Mouse (Mus musculus): Measurements from ENCODE around the gene Ckb. TPM values are rescaled to one million over a fixed set of nuclear protein-coding genes. Genes with fewer than 3 reads are reported as not detected.
"Not testable (repeated sequence)": the region's sequence is repeated elsewhere in the genome, so short reads cannot be mapped to it uniquely, and the experiment has no call there.

Gene Ckb
- polyA plus RNA-seq (2014; fragmentation: Nextera tagmentation; extraction: Ambion mirVana) = 548 and 555 TPM in 2 replicates

- H3K4me2 ChIP-seq (replicated peaks; ENCODE audit: low read depth, low read length) = peak within 1 kb of the TSS; percentile 93
- H3K4me3 ChIP-seq (ENCODE audit: low read depth, low read length) = peak within 1 kb of the TSS; percentile 53
- H3K27me3 ChIP-seq (ENCODE audit: control insufficient read depth, insufficient read depth, low read length) = 0 out of 2 replicates have a peak, but pooled peaks cover 6% of the 10 kb centered on the region
- no peaks in the 10 kb centered on the region for H3K9me3 ChIP-seq (ENCODE audit: control insufficient read depth, low read depth, low read length)
- peaks cover 25% of the 10 kb centered on the region; the same call in 1 of the 2 replicates for H3K4me1 ChIP-seq (ENCODE audit: control insufficient read depth, insufficient read depth, low read length)
- H3K27ac ChIP-seq (ENCODE audit: low read length) = 0 out of 2 replicates have a peak within 1 kb of the TSS, but pooled peaks have one; percentile 2
- WGBS = under 1% methylated on average over 31 of the region's 31 CpGs
- H3K36me3 ChIP-seq (ENCODE audit: control insufficient read depth, insufficient read depth, low read length) = no peaks in the 10 kb centered on the region
- peak; percentile 57; the same call in 1 of the 2 replicates for ATAC-seq (ENCODE audit: insufficient number of reproducible peaks, insufficient read depth, low FRiP score, low read depth)
- H3K9ac ChIP-seq (replicated peaks; ENCODE audit: low read depth, low read length) = peak within 1 kb of the TSS; percentile 67
Measured at GRCm38 (mm10) chr12:111672176-111672575, at the start of gene Ckb. Ckb (minus strand) TSS chr12:111672338.

DNA sequence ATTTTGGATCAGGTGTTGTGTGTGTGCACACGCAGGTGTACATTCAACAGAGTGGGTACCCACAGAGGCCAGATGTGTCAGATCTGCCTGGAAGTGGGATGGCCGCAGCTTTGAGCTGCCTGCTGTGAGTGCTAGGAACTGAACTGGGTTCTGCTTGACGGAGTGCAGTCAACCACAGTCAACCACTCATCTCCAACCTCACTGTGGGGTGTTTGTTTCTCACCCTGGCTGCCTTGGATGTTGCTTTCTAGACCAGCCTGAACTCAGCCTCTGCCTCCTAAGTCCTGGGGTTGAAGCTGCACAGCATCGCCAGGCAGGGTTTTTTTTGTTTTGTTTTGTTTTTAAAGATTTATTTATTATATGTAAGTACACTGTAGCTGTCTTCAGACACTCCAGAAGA is 48.1 kb upstream of the Ckb start:
- Histone ChIP-seq H3K4me2 (replicated peaks; ENCODE audit: low read depth, low read length) (no peak overlapping the region), H3K36me3 (ENCODE audit: control insufficient read depth, insufficient read depth, low read length) (peaks cover 13% of the 10 kb centered on the region; the same call in 1 of the 2 replicates), H3K4me1 (ENCODE audit: control insufficient read depth, insufficient read depth, low read length) (no peaks in the 10 kb centered on the region), H3K4me3 (ENCODE audit: low read depth, low read length) (no peak overlapping the region), H3K9ac (replicated peaks; ENCODE audit: low read depth, low read length) (no peak overlapping the region), H3K27me3 (ENCODE audit: control insufficient read depth, insufficient read depth, low read length) (no peaks in the 10 kb centered on the region), H3K27ac (ENCODE audit: low read length) (no peak overlapping the region), H3K9me3 (ENCODE audit: control insufficient read depth, low read depth, low read length) (no peaks in the 10 kb centered on the region)
- WGBS = 90% methylated on average over 4 of the region's 4 CpGs
- no peak for ATAC-seq (ENCODE audit: insufficient number of reproducible peaks, insufficient read depth, low FRiP score, low read depth)

GRCm38 (mm10) chr12:111718656-111719055 is 46.5 kb upstream of the Ckb start:
- H3K9me3 ChIP-seq (ENCODE audit: control insufficient read depth, low read depth, low read length) = no peaks in the 10 kb centered on the region
- H3K27me3 ChIP-seq (ENCODE audit: control insufficient read depth, insufficient read depth, low read length) = no peaks in the 10 kb centered on the region
- WGBS = 52% methylated on average over 8 of the region's 8 CpGs
- no peak overlapping the region for H3K27ac ChIP-seq (ENCODE audit: low read length)
- H3K4me3 ChIP-seq (ENCODE audit: low read depth, low read length) = no peak overlapping the region
- no peak overlapping the region for H3K4me2 ChIP-seq (replicated peaks; ENCODE audit: low read depth, low read length)
- no peaks in the 10 kb centered on the region; the same call in 1 of the 2 replicates for H3K4me1 ChIP-seq (ENCODE audit: control insufficient read depth, insufficient read depth, low read length)
- no peak overlapping the region for H3K9ac ChIP-seq (replicated peaks; ENCODE audit: low read depth, low read length)
- H3K36me3 ChIP-seq (ENCODE audit: control insufficient read depth, insufficient read depth, low read length) = peaks cover 3% of the 10 kb centered on the region; the same call in 1 of the 2 replicates
- ATAC-seq (ENCODE audit: insufficient number of reproducible peaks, insufficient read depth, low FRiP score, low read depth) = no peak

DNA sequence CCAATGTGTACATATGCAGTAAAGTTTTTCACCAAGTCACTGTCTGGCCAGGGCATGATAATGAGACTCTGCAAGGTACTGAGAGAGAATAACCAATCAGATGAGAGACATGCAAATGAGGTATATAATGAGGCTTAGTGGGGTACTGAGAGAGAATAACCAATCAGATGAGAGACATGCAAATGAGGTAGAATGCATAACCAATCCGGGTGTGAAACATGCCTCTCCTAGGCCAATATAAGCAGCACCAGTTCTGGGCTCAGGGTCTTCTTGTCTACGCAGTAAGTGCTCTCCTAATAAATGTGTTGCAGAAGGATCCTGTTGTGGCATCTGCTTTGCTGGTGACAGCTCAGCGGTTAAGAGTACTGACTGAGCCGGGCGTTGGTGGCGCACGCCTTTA is 44.4 kb upstream of the Ckb start:
- H3K4me3 ChIP-seq (ENCODE audit: low read depth, low read length) = no peak overlapping the region
- no peaks in the 10 kb centered on the region for H3K36me3 ChIP-seq (ENCODE audit: control insufficient read depth, insufficient read depth, low read length)
- no peaks in the 10 kb centered on the region for H3K9me3 ChIP-seq (ENCODE audit: control insufficient read depth, low read depth, low read length)
- no peak overlapping the region for H3K9ac ChIP-seq (replicated peaks; ENCODE audit: low read depth, low read length)
- no peak overlapping the region for H3K27ac ChIP-seq (ENCODE audit: low read length)
- H3K4me1 ChIP-seq (ENCODE audit: control insufficient read depth, insufficient read depth, low read length) = peaks cover 6% of the 10 kb centered on the region; the same call in 1 of the 2 replicates
- no peaks in the 10 kb centered on the region for H3K27me3 ChIP-seq (ENCODE audit: control insufficient read depth, insufficient read depth, low read length)
- WGBS = 93% methylated on average over 7 of the region's 7 CpGs
- no peak overlapping the region for H3K4me2 ChIP-seq (replicated peaks; ENCODE audit: low read depth, low read length)
- ATAC-seq (ENCODE audit: insufficient number of reproducible peaks, insufficient read depth, low FRiP score, low read depth) = no peak

- WGBS = 74% methylated on average over 6 of the region's 6 CpGs
- peak overlapping the region; percentile 99 for H3K4me3 ChIP-seq (ENCODE audit: low read depth, low read length)
- not testable (repeated sequence) for H3K9me3 ChIP-seq (ENCODE audit: control insufficient read depth, low read depth, low read length); H3K9ac ChIP-seq (replicated peaks; ENCODE audit: low read depth, low read length); H3K4me1 ChIP-seq (ENCODE audit: control insufficient read depth, insufficient read depth, low read length); ATAC-seq (ENCODE audit: insufficient number of reproducible peaks, insufficient read depth, low FRiP score, low read depth); H3K27me3 ChIP-seq (ENCODE audit: control insufficient read depth, insufficient read depth, low read length); H3K27ac ChIP-seq (ENCODE audit: low read length)
- peaks cover 20% of the 10 kb centered on the region for H3K36me3 ChIP-seq (ENCODE audit: control insufficient read depth, insufficient read depth, low read length)
- peak overlapping the region; percentile 42 for H3K4me2 ChIP-seq (replicated peaks; ENCODE audit: low read depth, low read length)
Measured at GRCm38 (mm10) chr12:111713880-111714279, 41.7 kb upstream of the Ckb start.

- Histone ChIP-seq H3K9ac (replicated peaks; ENCODE audit: low read depth, low read length) (peak within 1 kb of the TSS; percentile 93), H3K27ac (ENCODE audit: low read length) (peak within 1 kb of the TSS; percentile 72), H3K4me3 (ENCODE audit: low read depth, low read length) (peak within 1 kb of the TSS; percentile 99), H3K4me1 (ENCODE audit: control insufficient read depth, insufficient read depth, low read length) (peaks cover 9% of the 10 kb centered on the region; the same call in 1 of the 2 replicates), H3K4me2 (replicated peaks; ENCODE audit: low read depth, low read length) (peak within 1 kb of the TSS; percentile 70), H3K27me3 (ENCODE audit: control insufficient read depth, insufficient read depth, low read length) (no peaks in the 10 kb centered on the region), H3K36me3 (ENCODE audit: control insufficient read depth, insufficient read depth, low read length) (peaks cover 24% of the 10 kb centered on the region), H3K9me3 (ENCODE audit: control insufficient read depth, low read depth, low read length) (no peaks in the 10 kb centered on the region)
- ATAC-seq (ENCODE audit: insufficient number of reproducible peaks, insufficient read depth, low FRiP score, low read depth) = peak; percentile 93
- WGBS = under 1% methylated on average over 84 of the region's 86 CpGs
Measured at GRCm38 (mm10) chr12:111713004-111713651, 41.0 kb upstream of the Ckb start, which contains the start of the genes Bag5 and Apopt1. Bag5 (minus strand) TSS chr12:111713257. Apopt1 (plus strand) TSS chr12:111713261.

GRCm38 (mm10) chr12:111712476-111712875 is 40.3 kb upstream of the Ckb start:
- Histone ChIP-seq H3K4me1 (ENCODE audit: control insufficient read depth, insufficient read depth, low read length) (peaks cover 9% of the 10 kb centered on the region; the same call in 1 of the 2 replicates), H3K36me3 (ENCODE audit: control insufficient read depth, insufficient read depth, low read length) (peaks cover 24% of the 10 kb centered on the region), H3K4me2 (replicated peaks; ENCODE audit: low read depth, low read length) (peak overlapping the region; percentile 70), H3K27ac (ENCODE audit: low read length) (peak overlapping the region; percentile 72), H3K9me3 (ENCODE audit: control insufficient read depth, low read depth, low read length) (no peaks in the 10 kb centered on the region), H3K9ac (replicated peaks; ENCODE audit: low read depth, low read length) (peak overlapping the region; percentile 93), H3K4me3 (ENCODE audit: low read depth, low read length) (peak overlapping the region; percentile 99), H3K27me3 (ENCODE audit: control insufficient read depth, insufficient read depth, low read length) (no peaks in the 10 kb centered on the region)
- ATAC-seq (ENCODE audit: insufficient number of reproducible peaks, insufficient read depth, low FRiP score, low read depth) = no peak
- WGBS = under 1% methylated on average over 30 of the region's 33 CpGs

DNA sequence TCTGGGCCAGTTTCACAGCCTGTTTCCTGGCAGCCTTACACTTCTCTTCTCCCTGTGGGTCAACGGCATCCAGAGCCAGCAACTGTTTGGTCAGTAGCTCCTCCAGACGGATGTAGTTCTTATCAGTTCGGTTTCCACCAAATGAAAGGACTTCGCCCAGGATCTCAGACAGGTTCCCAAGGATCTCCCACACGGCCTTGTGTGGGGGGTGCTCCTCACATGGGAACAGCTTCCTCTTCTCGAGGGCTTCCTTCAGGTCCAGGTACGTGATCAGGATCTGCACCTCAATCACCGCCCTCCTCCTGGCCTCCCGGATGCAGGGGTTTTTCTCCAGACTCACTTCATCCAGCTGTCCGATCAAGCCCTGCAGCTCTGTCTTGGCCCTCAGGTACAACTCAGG is 38.0 kb upstream of the Ckb start:
- Histone ChIP-seq H3K9ac (replicated peaks; ENCODE audit: low read depth, low read length) (no peak overlapping the region), H3K36me3 (ENCODE audit: control insufficient read depth, insufficient read depth, low read length) (peaks cover 29% of the 10 kb centered on the region), H3K4me1 (ENCODE audit: control insufficient read depth, insufficient read depth, low read length) (peaks cover 9% of the 10 kb centered on the region; the same call in 1 of the 2 replicates), H3K9me3 (ENCODE audit: control insufficient read depth, low read depth, low read length) (no peaks in the 10 kb centered on the region), H3K27me3 (ENCODE audit: control insufficient read depth, insufficient read depth, low read length) (no peaks in the 10 kb centered on the region), H3K4me2 (replicated peaks; ENCODE audit: low read depth, low read length) (no peak overlapping the region), H3K27ac (ENCODE audit: low read length) (no peak overlapping the region), H3K4me3 (ENCODE audit: low read depth, low read length) (no peak overlapping the region)
- WGBS = 91% methylated on average over 10 of the region's 10 CpGs
- no peak for ATAC-seq (ENCODE audit: insufficient number of reproducible peaks, insufficient read depth, low FRiP score, low read depth)

Measured in stomach, embryonic 14.5 days (tissue).